Mouse (Mus musculus) ES-Bruce4 (cell line): ENCODE measurements around the gene Proser3.

ENCODE experiments used
- CTCF ChIP-seq: IDR thresholded peaks from one replicate; pipeline ENCODE4 v1.8.1; 2011; ENCODE audit warnings: low read depth, low read length
- POLR2A ChIP-seq: IDR thresholded peaks from one replicate; pipeline ENCODE4 v1.8.1; 2011; ENCODE audit warnings: low read length; ENCODE audit not compliant: insufficient read depth

- TF ChIP-seq POLR2A (no peak), CTCF (no peak)
Measured at GRCm38 (mm10) chr7:30524487-30524886, 27.6 kb downstream of the Proser3 start.
